Mouse (Mus musculus): ENCODE measurements around the gene Rabggtb. TPM values are rescaled to one million over a fixed set of nuclear protein-coding genes. Genes with fewer than 3 reads are reported as not detected.
"Not testable (repeated sequence)": the region's sequence is repeated elsewhere in the genome, so short reads cannot be mapped to it uniquely, and the experiment has no call there.

Gene Rabggtb
- total RNA-seq, 2 experiments from 2014 or later, result 65.3 to 66.7 TPM

- intact Hi-C loops (cut with DNase I), result no loop called here
Measured at GRCm38 (mm10) chr3:153886296-153886695, 26.5 kb downstream of the Rabggtb start.

GRCm38 (mm10) chr3:153871396-153871795 lies 41.4 kb downstream of the Rabggtb start:
- no peak for DNase-seq (ENCODE audit: low spot score in 2 of 2)

More at GRCm38 (mm10) chr3:153886296-153886695, 26.5 kb downstream of the Rabggtb start:
- no peak for DNase-seq (ENCODE audit: low spot score in 2 of 2)

DNA sequence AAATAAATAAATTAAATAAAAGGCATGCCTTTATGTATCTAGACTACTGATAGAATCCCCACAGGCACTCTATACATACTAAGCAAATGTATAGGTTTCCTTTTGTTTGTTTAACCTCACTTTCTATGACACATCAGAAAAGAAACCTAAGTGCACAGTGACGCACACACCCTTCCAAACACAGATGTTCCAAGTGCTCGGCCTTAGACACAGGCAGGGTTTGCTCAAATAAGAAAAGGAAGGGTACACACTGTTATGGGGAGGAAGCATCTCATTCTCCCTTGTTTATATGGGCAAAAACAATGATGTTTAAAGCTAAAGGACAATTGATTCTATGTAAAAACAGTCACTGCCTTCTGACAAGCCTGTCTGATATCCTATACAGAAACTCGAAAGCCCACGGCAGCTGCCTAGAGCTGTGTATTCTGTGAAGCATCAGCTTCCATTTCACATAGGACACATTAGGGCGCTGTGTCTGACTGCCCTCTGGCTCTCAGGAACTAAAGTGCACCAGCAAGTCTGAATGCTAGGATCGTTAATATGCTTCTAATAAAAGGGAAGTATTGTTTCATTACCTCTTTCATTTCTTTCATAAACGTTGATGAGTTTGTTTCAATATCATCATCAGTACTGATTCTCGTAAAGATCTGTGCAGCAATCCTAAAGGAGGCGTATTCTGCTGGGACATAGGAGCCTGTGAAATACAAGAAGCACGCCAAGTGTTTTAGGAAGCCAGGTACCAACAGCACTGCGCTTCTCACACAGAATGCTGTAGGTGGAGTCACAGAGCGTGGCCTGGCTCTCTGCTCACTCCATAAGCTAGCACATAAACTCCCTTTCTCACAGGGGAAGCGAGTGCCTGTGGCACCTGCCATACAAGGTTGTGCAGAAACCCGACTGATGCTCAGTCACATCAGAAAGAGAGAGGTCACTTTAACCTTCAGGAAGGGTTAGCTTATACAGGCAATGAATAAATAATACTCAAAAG lies 45.4 kb downstream of the Rabggtb start:
- no peak for DNase-seq (ENCODE audit: low spot score in 2 of 2)
- intact Hi-C loops (cut with DNase I), result no loop called here

More at GRCm38 (mm10) chr3:153871396-153871795, 41.4 kb downstream of the Rabggtb start:
- intact Hi-C loops (cut with DNase I), result no loop called here

DNA sequence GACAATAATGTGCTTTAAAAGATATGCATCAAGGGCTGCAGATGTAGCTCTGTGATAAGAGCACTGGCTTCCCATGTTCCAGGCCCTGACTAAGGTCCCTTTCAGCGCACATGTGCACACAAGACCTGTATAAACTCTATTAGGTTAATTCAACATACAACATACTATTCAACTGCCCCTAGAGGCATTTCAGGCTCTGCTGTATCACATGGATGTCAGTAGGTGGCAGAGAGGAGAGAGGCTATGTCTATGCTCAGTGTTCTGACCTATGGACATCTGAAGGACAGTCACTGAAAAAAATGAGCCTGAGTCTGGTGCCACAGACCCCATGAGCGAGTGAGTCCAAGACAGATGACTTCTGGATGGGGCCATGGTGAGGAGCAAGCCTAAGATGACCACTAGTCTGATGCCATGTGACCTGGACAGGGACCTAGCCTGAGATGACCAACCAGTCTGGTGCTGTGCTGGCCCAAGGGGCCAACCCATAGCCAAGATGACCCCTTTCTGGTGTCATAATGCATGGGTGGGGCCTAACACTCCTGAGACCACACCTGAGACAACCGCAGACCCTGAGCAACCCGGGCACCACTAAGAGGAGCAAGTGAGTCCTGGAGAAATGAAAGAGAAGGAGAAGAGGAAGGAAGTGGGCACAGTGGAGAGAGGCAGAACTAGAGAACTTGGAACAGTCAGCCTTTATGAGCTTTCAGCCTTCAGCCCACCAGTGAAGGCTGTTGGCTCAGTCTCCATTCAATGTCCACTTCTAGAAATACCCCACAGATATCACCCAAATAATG lies 48.0 kb downstream of the Rabggtb start:
- DNase-seq (ENCODE audit: low spot score in 2 of 2), result no peak
- intact Hi-C loops (cut with DNase I), result no loop called here

GRCm38 (mm10) chr3:153863816-153864215 lies 49.0 kb downstream of the Rabggtb start:
- intact Hi-C loops (cut with DNase I), result no loop called here
- DNase-seq (ENCODE audit: low spot score in 2 of 2), result no peak

DNA sequence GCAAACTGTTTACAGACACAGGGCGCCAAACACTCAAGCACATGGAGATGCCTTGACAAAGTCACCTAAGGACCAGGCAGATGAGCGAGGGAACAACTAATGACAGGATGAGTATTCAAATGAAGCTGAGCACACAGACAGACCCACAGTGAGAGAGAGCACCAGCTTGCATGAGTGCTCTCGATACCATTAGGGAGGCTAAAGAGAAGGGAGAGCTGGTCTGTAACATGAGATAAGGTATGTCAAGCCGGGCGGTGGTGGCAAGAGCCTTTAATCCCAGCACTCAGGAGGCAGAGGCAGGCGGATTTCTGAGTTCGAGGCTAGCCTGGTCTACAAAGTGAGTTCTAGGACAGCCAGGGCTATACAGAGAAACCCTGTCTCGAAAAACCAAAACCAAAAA lies 52.4 kb downstream of the Rabggtb start:
- DNase-seq (ENCODE audit: low spot score in 2 of 2); intact Hi-C loops (cut with DNase I): not testable (repeated sequence)

GRCm38 (mm10) chr3:153858350-153859001 lies 54.3 kb downstream of the Rabggtb start:
- DNase-seq (ENCODE audit: low spot score in 2 of 2), result no peak
- intact Hi-C loops (cut with DNase I), result no loop called here

Other genes starting within 250 kb of the Rabggtb start
- gene St6galnac3, start 187.8 kb downstream of the Rabggtb start, total RNA-seq (2021), result 10 to 100 TPM; 10.8 to 12.1 TPM
- gene Asb17, start 68.8 kb downstream of the Rabggtb start, total RNA-seq (2021), result not detected
- gene Msh4, start 6.9 kb downstream of the Rabggtb start, total RNA-seq (2021), result under 1 TPM; 0.22 to 0.30 TPM
- gene Acadm, start 31.6 kb upstream of the Rabggtb start, total RNA-seq (2021), result 10 to 100 TPM; 33.9 to 34.2 TPM
- gene Slc44a5, start 60.4 kb upstream of the Rabggtb start, total RNA-seq (2021), result 10 to 100 TPM; 12.5 to 13.9 TPM

Data from left cerebral cortex, postnatal 14 days (tissue).